Mouse (Mus musculus) lung, adult 2 months (tissue): ENCODE measurements around the gene Ppp1r14d. TPM values are rescaled to one million over a fixed set of nuclear protein-coding genes. Genes with fewer than 3 reads are reported as not detected.
A peak's percentile ranks its signal among the peaks of the same experiment; 100 is the strongest.

Source experiments
- DNase-seq: peaks from one replicate; pipeline ENCODE4 v3.0.0; 2022
- H3K4me1 ChIP-seq: fragments of 200-500 bp; 2 replicates; pipeline ENCODE4 v1.6.1; 2011; ENCODE audit warnings: low read length; ENCODE audit not compliant: control insufficient read depth, insufficient read depth
- H3K4me3 ChIP-seq: fragments of 200-500 bp; replicated peaks from 2 replicates; pipeline ENCODE3; 2011; ENCODE audit warnings: low read depth, mild to moderate bottlenecking, control low read depth, low read length; ENCODE audit errors: extremely low read depth
- CTCF ChIP-seq: fragments of 200-500 bp; IDR thresholded peaks from 2 replicates; pipeline ENCODE4 v1.5.1; 2011; ENCODE audit warnings: mild to moderate bottlenecking, low read length, control low read depth; ENCODE audit not compliant: insufficient read depth
- POLR2A ChIP-seq: fragments of 200-500 bp; IDR thresholded peaks from 2 replicates; pipeline ENCODE4 v1.6.1; 2011; ENCODE audit warnings: low read depth, mild to moderate bottlenecking, control low read depth, low read length, borderline replicate concordance; ENCODE audit errors: extremely low read depth
- WGBS: fragments of 180-500 bp; shearing (Covaris S2); methylation state at CpG from one replicate; pipeline ENCODE4 v1.1.7; 2018; 5-methylcytosine and 5-hydroxymethylcytosine counted together
- polyA plus RNA-seq: library from polyadenylated mRNA; depleted of rRNA; stranded (reverse); fragments of >200 nt; gene quantifications from 2 replicates; pipeline ENCODE4 v1.2.3, GENCODE M21; 2012

Gene Ppp1r14d
- polyA plus RNA-seq, 1 experiment = 1.9 TPM

DNA sequence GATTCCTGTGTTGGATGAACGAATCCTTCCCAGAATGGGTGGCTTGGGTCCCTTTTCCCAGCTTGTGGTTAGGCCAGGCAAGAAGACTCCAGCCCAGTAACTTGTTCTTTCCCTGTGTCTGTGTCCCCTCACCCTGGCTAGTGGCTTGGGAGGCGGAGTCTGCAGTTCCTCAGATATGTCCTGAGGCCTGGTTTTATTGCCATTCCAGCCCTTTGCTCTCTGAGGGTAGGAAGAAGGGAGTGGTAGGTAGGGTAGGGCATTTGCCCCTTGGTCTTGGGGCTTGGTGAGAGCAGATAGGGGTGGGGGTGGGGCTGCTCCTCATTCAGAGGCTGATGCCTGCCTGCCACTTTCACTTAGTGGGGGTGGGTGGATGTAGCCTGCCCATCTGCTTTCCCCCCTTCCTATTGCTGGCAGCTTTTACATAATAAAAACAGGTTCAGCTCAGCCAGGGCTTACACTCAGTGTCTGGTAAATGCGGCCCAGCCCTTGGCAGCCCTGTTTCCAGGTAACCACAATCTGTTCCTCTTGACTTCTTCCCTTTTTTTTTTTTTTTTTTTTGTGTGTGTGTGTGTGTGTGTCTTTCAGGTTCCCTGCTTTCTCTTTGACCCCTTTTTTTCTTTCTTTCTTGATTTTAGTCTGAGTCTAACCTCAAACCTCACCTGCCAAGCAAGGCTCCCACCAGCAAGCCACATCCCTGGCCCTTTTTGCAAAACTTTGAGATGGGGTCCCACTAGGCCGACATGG lies 10.5 kb upstream of the Ppp1r14d start:
- no peak for DNase-seq
- H3K4me1 ChIP-seq = no peaks in the 10 kb centered on the region
- 71% methylated on average over 4 of the region's 4 CpGs for WGBS
- H3K4me3 ChIP-seq = no peak overlapping the region
- no peak for TF ChIP-seq CTCF

DNA sequence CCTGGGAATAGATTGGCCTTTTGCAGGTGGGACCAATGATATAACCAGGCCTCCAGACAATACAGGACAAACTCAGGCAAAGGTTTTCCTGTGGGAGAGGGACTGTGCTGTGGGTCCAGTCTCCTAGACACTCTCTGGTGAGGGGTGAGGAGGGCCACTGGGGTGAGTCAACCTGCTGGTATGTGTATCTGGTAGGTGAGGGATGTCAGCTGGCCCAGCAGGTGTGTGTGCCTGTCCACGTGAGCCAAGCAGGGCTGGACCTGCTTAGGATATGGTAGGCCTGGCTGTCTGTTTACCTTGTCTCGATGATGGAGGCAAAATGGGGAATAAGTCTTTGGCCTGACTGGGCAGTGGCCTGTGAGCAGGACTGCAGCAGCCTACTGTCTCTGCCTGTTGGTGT lies 9.0 kb upstream of the Ppp1r14d start:
- 51% methylated on average over 2 of the region's 2 CpGs for WGBS
- TF ChIP-seq CTCF (no peak), POLR2A (peak; percentile 45; the same call in 1 of the 2 replicates)
- peak overlapping the region; percentile 60 for H3K4me3 ChIP-seq
- DNase-seq = peak; percentile 35
- H3K4me1 ChIP-seq = no peaks in the 10 kb centered on the region

- Histone ChIP-seq H3K4me3 (peak overlapping the region; percentile 60), H3K4me1 (no peaks in the 10 kb centered on the region)
- no peak for TF ChIP-seq POLR2A
- no peak for TF ChIP-seq CTCF
- WGBS = 4% methylated on average over 31 of the region's 31 CpGs
- peak; percentile 57 for DNase-seq
These were observed 8.1 kb upstream of the Ppp1r14d start for GRCm38 (mm10) chr2:119237871-119238220.

DNA sequence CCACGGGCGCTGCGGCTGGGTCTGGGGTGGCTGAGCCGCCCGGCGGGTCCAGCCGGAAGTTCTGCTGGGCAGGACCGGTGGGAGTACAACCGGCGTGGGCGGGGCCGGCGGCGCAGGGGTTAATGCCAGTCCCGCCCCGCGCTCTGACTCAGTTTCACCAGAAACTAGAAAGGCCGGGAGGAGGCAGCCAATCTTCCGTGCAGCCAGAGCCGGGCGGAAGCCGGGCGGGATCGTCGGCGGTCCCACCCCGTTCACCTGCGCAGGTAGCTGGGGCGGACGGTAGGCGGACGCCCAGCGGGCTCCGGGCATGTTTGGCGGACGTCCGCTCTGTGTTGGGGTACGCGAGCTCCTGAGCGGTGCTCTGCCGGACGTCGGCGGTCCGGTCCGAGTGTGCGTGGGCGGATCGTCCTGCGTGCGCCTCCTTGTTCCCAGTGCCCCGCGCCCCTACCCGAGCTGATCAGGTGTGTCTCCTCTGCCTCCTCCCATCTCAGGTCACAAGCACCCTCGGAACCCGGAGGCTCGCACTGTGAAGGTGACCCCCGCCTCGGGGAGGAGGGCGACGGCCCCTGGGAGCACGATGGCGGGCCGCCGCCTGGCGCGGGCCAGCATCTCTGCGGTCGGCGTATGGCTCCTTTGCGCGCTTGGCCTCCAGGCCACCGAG lies 7.6 kb upstream of the Ppp1r14d start, which contains the start of gene Spint1:
TSS of gene Spint1 (plus strand) at position 153 of the 661 bp plus-strand sequence.
- no peak for TF ChIP-seq CTCF
- peak; percentile 48; the same call in 1 of the 2 replicates for TF ChIP-seq POLR2A
- DNase-seq = peak; percentile 72
- under 1% methylated on average over 73 of the region's 73 CpGs for WGBS
- H3K4me3 ChIP-seq = peak within 1 kb of the TSS; percentile 60
- H3K4me1 ChIP-seq = no peaks in the 10 kb centered on the region

DNA sequence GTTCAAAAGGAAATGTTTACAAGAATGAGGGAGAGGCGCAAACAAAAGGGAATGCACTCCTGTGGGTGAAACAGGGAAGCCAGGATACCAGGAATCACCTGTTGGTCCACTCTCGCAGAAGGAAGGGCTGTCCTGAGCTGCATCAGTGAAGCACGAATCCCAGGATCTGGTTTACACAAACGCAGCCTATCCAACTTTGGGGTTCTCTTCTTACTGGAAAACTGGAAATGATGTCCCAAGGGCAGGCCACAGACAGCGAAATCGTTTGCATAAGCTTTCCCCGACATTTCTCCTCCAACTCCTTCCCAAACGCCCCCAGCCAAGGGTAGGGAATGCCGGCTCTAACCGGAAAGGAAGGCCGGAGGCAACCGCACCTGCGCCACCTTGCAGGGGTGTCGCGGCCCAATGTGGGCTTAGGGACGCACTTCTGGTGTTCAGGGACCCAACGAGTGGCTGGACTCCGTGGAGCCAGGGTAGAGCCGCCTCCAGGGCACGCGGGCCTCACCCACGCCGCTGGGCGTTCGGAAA lies 7.0 kb upstream of the Ppp1r14d start:
- Histone ChIP-seq H3K4me1 (no peaks in the 10 kb centered on the region), H3K4me3 (peak overlapping the region; percentile 45)
- 15% methylated on average over 25 of the region's 25 CpGs for WGBS
- TF ChIP-seq CTCF (no peak), POLR2A (no peak)
- no peak for DNase-seq

- Histone ChIP-seq H3K4me3 (peak overlapping the region; percentile 81), H3K4me1 (0 out of 2 replicates have a peak, but pooled peaks cover 2% of the 10 kb centered on the region)
- TF ChIP-seq CTCF = no peak
- TF ChIP-seq POLR2A = no peak
- WGBS = under 1% methylated on average over 13 of the region's 13 CpGs
- DNase-seq = no peak
These were observed 20.6 kb downstream of the Ppp1r14d start for GRCm38 (mm10) chr2:119209176-119209507.

DNA sequence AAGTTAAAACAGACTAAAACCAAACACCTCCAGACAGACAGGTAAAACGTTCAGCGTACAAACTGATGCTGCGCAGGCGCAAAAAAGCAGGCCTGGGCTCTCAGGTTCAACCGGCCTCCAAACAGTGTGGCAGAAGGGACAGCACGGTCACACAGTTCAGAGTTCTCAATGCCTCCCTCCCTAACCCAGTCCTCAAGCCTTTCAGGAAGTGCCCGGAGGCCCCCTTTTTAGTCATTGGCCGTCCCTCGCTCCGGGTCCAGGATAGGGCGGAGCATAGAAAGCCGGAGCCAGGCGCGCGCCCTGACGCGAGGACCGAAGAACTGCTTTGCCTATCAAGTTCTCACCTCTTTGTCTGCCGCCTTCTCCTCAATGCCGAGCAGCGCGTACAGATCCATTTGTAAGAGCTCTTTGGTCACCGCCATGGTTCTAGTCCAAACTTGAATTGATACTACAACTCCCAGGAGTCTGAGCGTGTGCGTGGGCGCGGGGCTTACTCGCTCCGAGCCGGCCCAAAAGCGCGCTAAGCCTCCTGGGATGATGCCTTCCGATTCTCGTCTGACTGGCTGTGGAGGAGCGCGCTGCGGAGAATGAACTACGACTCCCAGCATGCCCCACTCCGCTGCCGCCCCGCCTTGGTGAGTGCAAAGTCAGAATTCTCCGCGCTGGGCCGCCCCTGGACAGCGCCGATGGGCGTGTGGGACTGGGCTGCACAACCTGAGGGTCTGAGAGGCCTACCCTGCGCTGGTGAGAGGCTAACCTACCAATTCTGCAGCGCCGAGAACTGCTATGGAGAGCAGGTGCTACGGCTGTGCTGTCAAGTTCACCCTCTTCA lies 21.1 kb downstream of the Ppp1r14d start, which contains the start of the genes Zfyve19 and Dnajc17:
TSS of gene Zfyve19 (plus strand) at position 274 of the 832 bp plus-strand sequence.
TSS of gene Dnajc17 (minus strand) at position 452 of the 832 bp plus-strand sequence.
- Histone ChIP-seq H3K4me3 (peak within 1 kb of the TSS; percentile 94), H3K4me1 (peaks cover 2% of the 10 kb centered on the region; the same call in 1 of the 2 replicates)
- TF ChIP-seq POLR2A = peak; percentile 85; the same call in 1 of the 2 replicates
- no peak for TF ChIP-seq CTCF
- under 1% methylated on average over 51 of the region's 51 CpGs for WGBS
- peak; percentile 90 for DNase-seq

DNA sequence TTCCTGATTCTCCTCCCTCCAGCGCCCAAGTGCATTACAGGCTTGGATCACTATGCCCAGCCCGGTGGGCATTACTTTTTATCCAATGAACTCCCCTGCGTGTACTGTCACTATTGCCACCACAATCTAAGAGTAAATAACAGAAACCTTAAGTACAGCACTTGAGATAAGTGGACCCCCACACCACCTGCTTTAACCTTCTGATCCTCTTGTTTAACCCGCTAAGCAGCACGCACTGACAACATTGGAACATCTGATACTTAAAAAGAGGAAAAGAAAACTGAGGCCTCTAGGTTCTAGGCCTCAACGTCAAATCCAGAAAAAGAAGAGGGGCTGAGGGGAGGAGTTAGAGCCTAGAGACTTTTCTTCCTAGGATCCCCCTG lies 21.8 kb downstream of the Ppp1r14d start:
- TF ChIP-seq CTCF = no peak
- no peak for TF ChIP-seq POLR2A
- Histone ChIP-seq H3K4me1 (peaks cover 7% of the 10 kb centered on the region), H3K4me3 (peak overlapping the region; percentile 94)
- DNase-seq = no peak
- 14% methylated on average over 6 of the region's 6 CpGs for WGBS

DNA sequence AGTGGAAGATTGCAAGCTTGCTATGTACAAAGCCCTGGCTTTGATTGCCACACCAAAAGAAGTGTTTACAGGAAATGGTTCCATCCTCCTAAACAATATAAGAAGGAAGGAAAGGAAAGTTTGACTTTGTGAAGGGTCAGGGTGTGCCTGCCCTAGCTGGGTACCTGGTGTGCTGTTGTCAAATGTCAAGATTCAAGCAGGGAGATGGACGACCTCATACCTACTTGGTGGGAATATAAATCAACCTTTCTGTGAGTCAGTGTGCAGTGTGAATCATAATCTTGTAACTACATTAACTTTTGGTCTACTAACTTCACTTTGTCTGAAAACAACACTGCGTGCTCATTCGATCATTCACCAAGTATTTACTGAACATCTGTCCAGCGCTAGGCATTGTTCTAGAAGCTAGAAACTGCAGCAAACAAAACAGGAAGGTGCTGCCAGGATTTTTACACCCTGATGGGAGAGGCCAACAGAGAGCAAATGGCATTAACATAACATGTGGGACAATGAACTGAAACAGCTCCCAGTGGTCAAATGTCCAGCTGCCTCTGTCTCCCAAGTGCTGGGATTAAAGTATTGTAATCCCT lies 25.7 kb downstream of the Ppp1r14d start:
- Histone ChIP-seq H3K4me3 (no peak overlapping the region), H3K4me1 (peaks cover 9% of the 10 kb centered on the region)
- no peak for TF ChIP-seq POLR2A
- no peak for TF ChIP-seq CTCF
- WGBS = 44% methylated on average over 4 of the region's 4 CpGs
- DNase-seq = no peak

DNA sequence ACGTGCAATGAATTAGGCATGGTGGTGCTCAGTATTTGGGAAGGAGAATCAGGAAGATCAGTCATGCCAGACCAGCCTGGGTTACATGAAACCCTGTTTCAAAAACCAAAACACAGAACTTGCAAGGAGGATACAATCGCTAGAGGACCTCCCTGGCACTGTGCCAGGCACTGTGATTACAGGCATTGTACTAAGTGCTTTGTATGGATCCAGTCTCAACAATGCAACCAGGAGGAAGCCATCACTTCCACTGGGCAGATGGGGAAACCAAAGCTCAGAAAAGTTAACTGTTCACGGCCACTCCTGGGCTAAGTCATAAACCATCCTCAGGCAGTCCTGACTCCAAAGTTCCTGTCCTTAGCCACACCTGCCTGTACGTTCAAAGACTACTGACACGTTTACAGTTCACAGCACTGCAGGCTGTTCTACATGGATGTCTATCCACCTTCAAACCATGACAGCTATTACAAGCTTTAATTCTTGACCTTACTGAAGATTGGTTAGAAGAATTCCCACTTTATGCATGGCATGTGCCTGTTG lies 26.7 kb downstream of the Ppp1r14d start:
- 33% methylated on average over 5 of the region's 5 CpGs for WGBS
- TF ChIP-seq CTCF (no peak), POLR2A (no peak)
- no peak overlapping the region for H3K4me3 ChIP-seq
- H3K4me1 ChIP-seq = peaks cover 11% of the 10 kb centered on the region
- no peak for DNase-seq
